Mouse (Mus musculus) embryonic fibroblast, embryonic 13.5 days (primary cell): ENCODE data around the gene Scml4.

Experiments
- CTCF ChIP-seq: IDR thresholded peaks from 2 replicates; pipeline ENCODE4 v1.5.1; 2011; ENCODE audit warnings: mild to moderate bottlenecking, control low read depth, low read length, moderate library complexity, borderline replicate concordance; ENCODE audit not compliant: insufficient read depth
- POLR2A ChIP-seq: IDR thresholded peaks from 2 replicates; pipeline ENCODE4 v1.6.1; 2011; ENCODE audit warnings: low read depth, mild to moderate bottlenecking, control low read depth, low read length, moderate library complexity

- TF ChIP-seq CTCF (no peak), POLR2A (no peak)
Observed at GRCm38 (mm10) chr10:43001433-43001832, 141.3 kb downstream of the Scml4 start.
